Mouse (Mus musculus) bone marrow, adult 2 months (tissue): ENCODE results near the gene Arid2.

Source experiments
- CTCF ChIP-seq: fragments of 200-500 bp; IDR thresholded peaks from 2 replicates; pipeline ENCODE4 v1.5.1; 2011; ENCODE audit warnings: low read length, control low read depth; ENCODE audit not compliant: control insufficient read depth, insufficient read depth
- POLR2A ChIP-seq: fragments of 200-500 bp; IDR thresholded peaks from 2 replicates; pipeline ENCODE4 v1.6.1; 2011; ENCODE audit warnings: low read depth, mild to moderate bottlenecking, control low read depth, low read length, borderline replicate concordance; ENCODE audit not compliant: control insufficient read depth

- TF ChIP-seq CTCF (no peak), POLR2A (no peak)
Observed at GRCm38 (mm10) chr15:96453346-96453745, 166.0 kb downstream of the Arid2 start.
